Mouse (Mus musculus) left cerebral cortex, adult 9 months (tissue): ENCODE measurements around the gene Fibp.
A peak's percentile ranks its signal among the peaks of the same experiment; 100 is the strongest.

Experiments used
- DNase-seq, 2 experiments: peaks; one replicate each; pipeline ENCODE4 v3.0.0; 2022; ENCODE audit warnings: low spot score in 2 of 2

Gene Fibp

DNA sequence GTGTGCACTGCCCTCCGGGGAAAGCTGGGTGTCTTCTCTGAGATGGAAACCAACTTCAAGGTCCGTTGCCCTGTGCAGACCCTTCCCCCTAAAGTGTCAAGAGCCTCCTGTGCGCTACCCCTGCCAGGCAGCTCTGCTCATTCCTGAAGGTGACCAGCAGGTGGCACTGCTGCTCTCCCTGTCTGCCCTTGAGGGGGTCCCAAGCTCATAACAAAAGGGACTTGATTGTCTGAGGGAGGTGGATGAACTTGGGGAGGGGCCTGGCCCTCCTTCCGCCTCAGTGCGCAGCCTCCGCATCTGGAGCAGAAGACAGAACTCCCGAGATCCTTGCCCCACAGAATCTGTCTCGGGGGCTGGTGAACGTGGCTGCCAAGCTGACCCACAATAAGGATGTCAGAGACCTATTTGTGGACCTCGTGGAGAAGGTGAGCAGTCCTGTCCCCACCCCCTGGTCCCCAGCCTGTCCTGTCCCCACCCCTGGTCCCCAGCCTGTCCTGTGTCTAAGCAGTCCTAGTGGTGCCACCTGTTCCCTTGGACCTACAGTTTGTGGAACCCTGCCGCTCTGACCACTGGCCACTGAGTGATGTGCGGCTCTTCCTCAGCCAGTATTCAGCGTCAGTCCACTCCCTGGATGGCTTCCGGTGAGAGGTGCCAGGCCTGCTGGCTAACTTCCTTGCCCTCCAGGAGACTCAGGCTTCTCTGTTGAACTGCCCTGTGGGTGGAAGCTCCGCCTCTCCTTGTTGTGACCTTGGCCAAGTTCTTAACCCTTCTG lies 3.6 kb downstream of the Fibp start:
- no peak for DNase-seq

DNA sequence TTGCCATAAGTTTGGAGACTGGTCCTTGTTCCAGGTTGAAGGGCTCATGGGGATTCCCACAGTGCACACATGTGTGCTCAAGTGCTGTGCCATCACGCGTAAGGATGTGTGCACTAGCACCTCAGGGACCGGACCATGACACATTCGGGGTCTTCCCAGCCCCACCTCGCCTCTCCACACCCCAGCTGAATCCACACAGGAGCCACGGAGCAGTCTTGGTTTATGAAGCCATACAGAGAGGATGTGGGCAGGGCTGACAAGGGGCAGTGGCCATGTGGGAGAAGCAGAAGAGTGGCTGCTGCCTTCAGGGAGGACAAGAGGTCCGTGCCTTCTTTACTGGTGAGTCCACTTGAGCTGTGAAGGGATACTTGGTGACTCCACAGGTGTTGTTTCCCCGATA lies 4.6 kb downstream of the Fibp start:
- DNase-seq = no peak

DNA sequence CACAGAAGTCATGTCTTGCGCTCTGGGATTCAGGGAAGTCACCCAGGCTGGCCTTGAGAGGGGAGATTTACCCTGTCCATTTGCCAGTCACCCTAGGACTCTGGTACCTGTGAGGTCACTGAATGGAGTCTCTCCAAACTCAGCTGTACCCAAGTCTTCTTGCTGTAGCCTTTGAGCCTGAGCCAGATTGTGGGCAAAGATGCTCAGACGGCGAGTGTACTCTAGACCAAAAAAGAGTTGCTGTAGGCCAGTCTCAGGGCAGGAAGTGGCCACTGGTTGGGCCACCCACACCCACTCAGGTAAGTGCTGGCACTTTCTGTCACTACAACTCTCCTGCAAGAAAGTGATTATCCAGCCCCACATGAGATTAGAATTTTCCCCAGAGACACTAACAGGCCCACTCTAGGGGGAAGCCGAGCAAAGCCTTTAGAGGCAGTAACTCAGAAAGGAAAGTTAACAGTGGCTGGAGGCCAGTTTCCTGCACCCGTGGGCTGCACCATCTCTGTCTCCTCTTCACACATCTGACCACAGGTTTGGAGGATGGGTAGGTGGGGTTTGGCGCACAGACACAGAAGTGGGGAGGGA lies 6.6 kb downstream of the Fibp start:
- no peak for DNase-seq

DNA sequence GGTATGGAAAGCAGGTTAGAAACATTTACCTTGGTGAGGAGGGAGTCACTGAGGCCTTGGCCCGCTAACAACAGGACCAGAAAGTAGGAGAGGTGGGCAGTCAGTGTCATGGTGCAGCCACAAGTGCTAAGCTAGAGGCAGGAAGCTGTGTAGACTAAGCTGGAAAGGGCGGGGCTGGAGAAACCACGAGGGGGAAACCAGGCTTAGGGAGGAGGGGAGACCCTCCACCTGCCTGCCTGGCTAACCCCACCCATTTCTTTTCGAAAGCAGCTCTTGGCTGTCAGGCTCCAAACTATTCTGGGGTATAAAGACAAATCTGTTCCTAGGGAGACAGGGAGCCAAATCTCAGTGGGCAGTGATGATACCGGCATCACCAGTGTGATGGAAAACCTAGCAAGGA lies 8.0 kb downstream of the Fibp start, which contains the start of gene Ctsw:
Gene Ctsw (minus strand): TSS at position 134 of the 400 bp plus-strand sequence.
- DNase-seq = no peak

DNA sequence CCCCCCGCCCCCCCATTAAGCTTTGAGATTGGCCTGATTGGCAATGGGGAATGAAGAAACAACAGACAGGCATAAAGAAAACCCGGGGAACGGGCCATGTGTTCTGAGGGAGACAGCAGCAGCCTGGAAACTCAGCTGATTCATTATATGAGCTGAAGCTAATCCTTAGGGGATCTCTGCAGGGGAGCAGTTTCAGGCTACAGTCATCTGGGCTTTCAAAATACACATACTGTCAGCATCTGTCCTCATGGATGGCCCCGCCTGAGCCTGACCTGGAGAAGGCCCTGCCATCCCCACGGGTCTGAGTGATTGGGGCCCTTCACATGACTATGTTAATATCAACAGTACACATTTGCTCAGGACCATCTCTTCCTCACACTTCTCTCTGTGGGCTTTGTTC lies 11.4 kb downstream of the Fibp start:
- DNase-seq = no peak

DNA sequence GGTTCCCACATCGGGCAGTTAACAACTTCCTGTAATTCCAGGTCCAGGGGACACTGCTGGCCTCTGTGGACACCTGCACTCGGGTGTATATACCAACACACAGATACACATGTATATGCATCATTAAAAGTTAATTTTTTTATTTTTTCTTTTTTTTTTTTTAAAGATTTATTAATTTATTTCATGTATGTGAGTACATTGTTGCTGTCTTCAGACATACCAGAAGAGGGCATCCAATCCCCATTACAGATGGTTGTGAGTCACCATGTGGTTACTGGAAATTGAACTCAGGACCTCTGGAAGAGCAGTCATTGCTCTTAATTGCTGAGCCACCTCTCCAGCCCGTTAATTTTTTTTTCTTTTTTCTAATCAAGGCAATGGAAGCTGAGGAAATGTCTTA lies 12.4 kb downstream of the Fibp start:
- no peak for DNase-seq

DNA sequence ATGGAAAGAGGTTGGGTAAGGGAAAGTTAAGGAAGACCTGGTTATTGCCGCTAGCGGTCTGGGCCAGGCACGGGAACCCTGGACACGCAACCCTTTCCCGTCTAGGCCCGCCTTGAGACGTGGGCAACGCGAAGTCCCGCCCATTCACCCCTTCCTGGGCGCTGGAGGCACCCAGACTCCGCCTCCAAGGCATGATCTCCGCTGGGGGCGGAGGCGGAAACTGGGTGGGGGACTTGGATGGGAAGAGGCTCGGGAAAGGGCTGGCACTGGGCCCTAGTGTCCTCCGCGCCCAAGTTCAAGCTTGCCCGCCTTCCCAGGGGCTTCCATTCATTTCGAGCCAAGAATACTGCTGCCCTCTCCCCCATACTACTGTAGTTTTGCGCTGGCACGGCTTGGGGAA lies 13.3 kb downstream of the Fibp start, which contains the start of gene Efemp2:
Gene Efemp2 (plus strand): TSS at position 235 of the 400 bp plus-strand sequence.
- DNase-seq = peak in 1 of 2 experiments; percentile 64

DNA sequence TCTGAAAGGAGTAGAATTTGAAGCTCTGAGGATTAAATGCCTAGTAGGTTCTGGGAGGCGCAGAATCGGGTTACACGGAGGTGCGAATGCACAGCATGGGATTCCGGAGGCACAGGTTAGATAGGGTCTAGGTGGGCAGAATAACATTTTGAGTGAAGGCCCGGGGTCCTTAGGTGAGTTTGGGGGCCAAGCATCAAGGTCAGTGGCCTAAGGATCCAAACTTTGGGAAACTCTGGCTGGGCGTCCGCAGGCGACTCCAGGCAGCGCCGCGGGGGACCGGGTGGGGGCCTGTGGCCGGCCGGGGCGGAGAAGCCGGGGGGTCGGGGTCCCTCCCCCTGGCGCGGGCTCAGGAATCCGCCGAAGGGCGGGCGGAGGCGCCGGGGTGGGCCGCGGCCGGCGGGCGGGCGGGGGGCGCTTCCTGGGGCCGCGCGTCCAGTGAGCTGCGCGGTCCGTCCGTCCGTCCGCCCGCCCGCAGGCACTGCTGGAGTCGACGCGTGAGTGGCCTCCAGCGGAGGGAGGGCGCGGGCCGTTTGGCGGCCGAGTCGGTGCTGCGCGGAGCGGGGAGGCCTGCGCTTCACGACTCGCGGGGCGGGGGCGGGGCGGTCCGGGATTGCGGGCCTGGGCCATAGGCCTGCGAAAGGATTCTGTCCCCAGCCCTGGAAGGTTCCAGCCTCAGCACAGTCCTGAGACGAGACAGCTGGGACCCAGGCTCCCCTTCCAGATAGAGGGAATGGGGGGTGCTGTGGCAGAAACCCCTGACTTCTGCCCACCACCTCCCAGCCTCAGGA lies 14.1 kb downstream of the Fibp start:
- DNase-seq = no peak

DNA sequence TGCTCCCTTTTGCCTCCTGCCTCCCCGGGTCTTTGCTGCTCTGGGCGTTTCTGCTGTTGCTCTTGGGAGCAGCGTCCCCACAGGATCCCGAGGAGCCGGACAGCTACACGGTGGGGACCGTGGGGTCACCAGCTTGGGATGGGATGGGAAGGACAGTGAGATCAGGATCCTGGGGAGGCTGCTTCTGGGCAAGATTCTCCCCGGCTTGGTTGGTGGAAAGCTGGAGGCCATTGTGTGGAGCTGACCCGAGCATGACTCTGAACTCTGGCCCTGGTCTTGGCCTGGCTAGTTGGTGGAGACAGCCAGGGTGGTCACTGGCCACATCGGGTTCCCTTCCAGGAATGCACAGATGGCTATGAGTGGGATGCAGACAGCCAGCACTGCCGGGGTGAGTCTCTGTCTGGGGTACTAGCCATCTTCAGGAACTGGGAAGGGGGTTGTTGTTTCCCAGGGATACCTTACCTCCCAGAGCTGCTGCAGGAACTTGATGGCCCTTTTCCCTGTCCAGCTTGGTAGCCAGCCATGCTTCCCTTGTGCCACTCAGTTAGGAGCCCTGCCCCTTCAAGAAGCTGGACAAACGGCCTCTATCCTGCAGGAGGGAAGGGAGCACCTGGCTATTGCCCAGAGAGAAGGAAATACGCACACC lies 14.8 kb downstream of the Fibp start:
- DNase-seq = no peak

DNA sequence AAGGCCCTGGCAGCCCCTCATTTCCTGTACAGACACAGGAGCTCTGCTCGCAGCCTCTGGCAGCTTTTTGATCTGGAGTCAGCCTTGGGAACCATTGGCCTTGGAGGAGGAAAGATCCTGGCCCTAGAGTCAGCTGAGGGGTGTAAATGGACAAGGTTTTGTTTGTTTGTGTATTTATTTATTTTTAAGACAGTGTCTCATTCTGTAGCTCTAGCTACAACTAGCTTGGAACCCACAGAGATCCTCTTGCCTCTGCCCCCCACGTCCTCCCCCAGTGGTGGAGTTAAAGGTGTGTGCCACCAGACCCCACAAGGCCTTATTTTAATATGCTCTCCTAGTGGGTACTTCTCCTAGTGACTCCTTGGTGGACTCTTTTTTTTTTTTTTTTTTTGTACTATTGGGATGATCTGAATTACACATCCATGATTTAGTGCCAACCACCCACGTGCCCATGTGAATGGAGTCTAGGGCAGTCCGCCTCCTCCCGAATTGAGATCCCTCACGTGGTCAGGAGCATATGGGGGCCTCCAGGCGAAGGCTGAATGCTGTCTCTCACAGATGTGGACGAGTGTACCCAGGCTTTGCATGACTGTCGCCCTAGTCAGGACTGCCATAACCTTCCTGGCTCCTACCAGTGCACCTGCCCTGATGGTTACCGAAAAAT lies 16.7 kb downstream of the Fibp start:
- DNase-seq = peak in 1 of 2 experiments; percentile 63

DNA sequence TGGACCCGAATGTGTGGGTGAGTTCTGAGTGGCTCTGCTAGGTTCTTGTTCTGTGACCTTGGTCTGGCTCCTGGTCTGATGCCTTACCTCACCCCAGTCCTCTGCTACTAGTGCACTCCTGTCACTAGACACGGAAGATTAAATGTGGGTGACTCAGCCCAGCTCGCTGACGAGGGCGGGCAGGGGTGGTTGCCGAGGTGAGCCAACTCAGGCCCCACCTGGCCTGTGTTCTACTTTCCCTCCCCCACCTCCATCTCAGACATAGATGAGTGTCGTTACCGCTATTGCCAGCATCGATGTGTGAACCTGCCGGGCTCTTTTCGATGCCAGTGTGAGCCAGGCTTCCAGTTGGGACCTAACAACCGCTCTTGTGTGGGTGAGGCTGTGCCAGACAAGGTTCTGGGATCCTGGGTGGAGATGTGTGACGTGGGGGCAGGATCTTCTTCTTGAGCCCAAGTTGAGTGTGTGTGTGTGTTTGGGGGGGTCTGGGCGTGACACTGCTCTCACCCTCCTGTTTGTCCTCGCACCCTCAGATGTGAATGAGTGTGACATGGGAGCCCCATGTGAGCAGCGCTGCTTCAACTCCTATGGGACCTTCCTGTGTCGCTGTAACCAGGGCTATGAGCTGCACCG lies 17.4 kb downstream of the Fibp start:
- DNase-seq = no peak

DNA sequence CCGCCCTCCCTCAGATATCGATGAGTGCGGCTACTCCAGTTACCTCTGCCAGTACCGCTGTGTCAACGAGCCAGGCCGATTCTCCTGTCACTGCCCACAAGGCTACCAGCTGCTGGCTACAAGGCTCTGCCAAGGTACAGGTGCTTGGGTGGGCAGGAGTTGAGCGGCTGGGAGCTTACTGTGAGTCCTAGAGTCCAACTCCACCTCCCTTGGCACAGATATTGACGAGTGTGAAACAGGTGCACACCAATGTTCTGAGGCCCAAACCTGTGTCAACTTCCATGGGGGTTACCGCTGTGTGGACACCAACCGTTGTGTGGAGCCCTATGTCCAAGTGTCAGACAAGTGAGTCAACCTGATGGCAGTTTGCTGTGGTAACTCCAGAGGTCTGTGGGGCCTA lies 19.6 kb downstream of the Fibp start:
- no peak for DNase-seq

DNA sequence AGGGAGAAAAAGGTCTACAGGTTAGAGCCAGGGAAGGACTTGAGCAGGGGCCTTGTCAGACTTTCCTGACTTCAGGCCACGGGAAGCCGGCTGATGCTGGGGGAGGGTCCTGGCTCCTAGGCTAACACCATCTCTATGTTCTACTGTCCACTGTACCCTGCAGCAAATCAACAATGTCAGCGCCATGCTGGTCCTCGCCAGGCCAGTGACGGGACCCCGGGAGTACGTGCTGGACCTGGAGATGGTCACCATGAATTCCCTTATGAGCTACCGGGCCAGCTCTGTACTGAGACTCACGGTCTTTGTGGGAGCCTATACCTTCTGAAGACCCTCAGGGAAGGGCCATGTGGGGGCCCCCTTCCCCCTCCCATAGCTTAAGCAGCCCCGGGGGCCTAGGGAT lies 21.0 kb downstream of the Fibp start:
- no peak for DNase-seq

DNA sequence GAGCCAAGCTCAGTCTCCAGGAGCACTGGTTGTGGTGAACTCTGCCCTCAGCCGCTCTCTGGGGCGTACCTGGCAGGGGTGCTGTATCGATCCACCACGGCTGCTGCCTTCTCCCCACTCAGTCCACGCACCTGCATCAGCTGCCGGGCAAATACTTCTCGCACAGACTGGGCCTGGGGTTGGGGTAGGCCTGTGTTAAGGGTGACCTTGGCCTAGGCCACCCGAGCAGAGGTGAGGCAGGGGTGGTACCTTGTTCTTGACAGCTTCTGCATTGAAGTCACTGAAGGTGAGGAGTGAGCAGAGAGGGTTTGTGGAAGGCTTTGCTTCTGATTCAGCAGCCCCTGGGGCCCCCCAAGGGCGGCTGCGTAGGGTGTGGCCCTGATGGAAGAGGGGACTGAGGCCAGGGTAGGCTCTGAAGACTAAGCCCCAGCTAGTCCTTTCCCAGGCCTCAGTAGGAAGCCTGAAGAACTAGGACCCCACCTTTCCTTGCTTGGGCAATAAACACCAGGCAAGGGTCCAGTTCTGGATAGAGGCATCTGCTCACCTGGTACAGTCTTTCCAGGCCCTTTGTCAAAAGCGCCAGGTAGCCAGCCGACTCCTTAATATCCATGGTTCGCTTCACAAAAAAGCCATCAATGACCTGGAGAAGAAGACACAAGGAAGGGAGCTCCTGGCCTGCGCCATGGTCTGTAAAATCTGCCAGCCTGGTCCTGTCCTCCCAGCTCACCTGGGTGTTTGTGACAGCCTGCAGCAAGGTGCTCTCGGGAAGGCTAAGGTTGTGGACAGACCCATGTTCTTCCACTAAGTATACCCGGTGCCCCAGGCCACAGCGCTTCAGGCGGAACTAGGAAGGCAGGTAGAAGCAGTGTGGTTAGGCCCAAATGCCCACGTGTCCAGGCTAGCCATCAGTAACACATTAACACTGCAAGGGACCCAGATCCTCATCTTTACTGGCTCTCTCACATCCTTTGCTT lies 23.3 kb downstream of the Fibp start:
- no peak for DNase-seq

DNA sequence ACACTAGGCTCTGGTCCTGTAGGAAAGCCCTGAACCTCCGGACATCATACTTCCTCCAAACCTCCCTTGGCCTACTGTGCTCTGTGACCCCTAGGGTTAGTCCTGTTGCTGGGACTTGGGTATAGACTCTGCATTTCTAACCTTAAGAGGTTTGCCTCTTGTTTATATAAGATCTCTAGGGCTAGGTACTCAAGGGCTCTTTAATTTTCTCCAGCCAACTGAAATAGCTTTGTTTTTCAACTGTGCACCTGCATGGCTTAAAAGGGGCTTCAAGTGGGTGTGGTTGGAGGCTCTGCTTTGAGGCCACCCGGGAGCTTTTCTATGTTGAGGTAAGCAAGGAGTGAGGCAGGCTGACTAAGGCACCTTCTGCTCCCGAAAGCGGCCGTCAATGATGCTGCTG lies 24.1 kb downstream of the Fibp start:
- DNase-seq = no peak

DNA sequence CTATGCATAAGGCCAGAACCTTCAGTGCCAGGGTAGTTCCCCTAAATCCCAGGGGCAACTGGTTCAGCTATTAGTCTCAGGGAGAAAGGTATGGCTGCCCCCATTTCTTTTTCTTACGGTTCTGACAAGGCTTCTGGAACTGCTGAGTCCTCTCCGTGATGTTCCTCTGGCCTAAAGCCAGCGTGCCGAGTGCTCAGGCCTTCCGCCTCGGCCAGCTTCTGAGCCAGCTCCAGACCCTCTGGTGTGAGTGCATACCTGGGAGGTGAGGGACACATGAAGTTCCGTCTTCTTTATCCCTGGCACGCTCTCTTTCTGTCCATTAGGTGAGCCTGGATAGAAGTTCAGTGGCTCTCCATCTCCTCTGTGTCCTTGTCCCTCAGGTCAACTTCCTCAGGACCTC lies 25.0 kb downstream of the Fibp start:
- DNase-seq = no peak

DNA sequence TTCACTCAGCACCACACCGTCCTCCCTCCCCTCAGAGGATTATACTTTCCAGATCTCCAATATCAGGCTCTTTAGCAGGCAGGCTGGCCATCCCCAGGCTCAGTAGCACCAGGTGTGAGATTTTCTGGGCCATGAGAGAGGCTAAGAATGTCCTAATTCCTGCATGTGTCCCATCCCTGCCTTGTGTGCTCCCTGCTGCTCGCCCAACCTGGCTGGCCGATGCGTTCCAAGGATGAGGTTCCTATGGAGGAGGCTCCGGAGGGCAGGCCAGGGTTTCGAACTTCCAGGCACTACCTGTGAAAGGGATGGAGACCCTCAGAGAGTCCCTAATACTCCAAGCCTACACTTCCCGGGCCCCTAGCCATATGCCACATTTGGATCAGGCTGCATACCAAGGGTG lies 25.4 kb downstream of the Fibp start:
- no peak for DNase-seq

DNA sequence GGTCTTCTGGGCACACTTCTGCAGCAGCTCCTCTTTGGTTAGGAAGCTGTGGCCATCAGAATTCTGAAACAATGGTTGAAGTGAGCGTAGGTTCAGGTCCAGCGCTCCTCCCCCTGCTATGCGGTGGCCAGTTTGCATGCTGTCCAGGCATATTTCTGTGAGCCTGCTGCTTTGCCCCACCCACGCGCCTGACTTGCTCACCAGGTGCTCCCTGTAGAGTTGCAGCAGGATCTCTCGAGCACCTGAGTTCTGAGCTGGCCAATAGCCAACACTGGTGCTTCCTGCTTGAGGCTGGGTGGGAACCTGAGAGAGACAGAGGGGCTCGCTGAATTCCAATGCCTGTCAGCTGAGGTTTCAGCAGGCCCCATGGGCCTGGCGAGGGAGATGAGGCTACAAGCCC lies 25.9 kb downstream of the Fibp start:
- DNase-seq = no peak

DNA sequence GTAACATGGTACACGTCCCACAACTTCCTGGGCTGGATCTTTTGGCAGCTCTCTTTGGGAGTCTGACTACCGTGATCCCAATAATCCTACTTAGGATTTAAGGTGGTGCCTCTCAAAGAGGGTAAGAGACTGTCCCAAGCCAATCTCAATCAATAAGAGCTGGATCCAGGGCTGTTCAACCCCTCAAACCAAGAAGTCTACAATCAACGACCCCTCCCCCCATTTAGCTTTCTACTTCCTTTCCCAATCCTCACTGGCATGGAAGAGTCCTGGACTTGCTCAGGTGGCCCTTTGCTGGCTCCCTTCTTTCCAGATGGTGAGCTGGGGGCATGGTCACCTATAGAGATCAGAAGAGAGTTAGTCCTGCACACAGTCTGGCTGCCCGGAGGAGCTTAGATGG lies 26.4 kb downstream of the Fibp start:
- no peak for DNase-seq
